Mouse (Mus musculus): ENCODE results near the gene Iffo1.

DNA sequence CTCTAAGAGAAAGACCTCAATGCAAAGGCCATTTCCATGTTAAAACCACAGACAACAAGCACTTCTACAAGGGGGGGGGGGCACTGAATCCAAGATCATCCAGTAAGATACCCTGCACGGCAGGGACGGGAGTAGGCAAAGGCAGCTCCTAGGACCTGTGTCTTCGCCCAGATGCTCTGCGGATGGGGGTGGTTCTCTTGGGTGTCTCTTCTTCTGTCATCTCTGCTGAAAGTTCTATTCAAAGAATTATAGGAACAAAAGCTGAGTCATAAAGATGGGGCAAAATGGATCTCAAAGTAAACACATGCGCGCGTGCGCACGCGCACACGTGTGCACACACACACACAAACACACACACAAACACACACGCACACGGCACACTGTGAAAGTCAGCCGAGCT lies 23.0 kb downstream of the Iffo1 start:
- TF ChIP-seq CTCF (IDR thresholded peaks at IDR 0.05) (no peak), EP300 (IDR thresholded peaks at IDR 0.05; ENCODE audit: insufficient read depth, low read depth, low read length) (no peak)

All from heart, adult 2 months (tissue).